Mouse (Mus musculus) hindbrain, embryonic 11.5 days (tissue): Measurements from ENCODE around the gene Olfr766-ps1. TPM values are rescaled to one million over a fixed set of nuclear protein-coding genes. Genes with fewer than 3 reads are reported as not detected.
A peak's percentile ranks its signal among the peaks of the same experiment; 100 is the strongest.

ENCODE experiments used
- ATAC-seq: fragments of 200-750 bp; cut with Nextera tagmentation; 2 replicates; pipeline ENCODE4 v1.8.0; 2017; ENCODE audit warnings: mild to moderate bottlenecking, moderate TSS enrichment, moderate library complexity; ENCODE audit not compliant: low FRiP score
- DNase-seq: peaks from one replicate; pipeline ENCODE4 v3.0.0-alpha.2; 2015; ENCODE audit warnings: low spot score
- H3K27ac ChIP-seq: fragments of 300-500 bp; sonication (generic); 2 replicates; pipeline ENCODE4 v1.5.1; 2014; ENCODE audit warnings: mild to moderate bottlenecking, low read depth, low read length
- H3K27me3 ChIP-seq: fragments of 300-500 bp; sonication (generic); 2 replicates; pipeline ENCODE4 v1.6.1; 2014; ENCODE audit warnings: mild to moderate bottlenecking, low read length, moderate library complexity, mixed read lengths; ENCODE audit not compliant: control insufficient read depth, insufficient read depth
- H3K36me3 ChIP-seq: fragments of 300-500 bp; sonication (generic); 2 replicates; pipeline ENCODE4 v1.6.1; 2014; ENCODE audit warnings: mild to moderate bottlenecking, low read length, moderate library complexity, mixed read lengths; ENCODE audit not compliant: control insufficient read depth, insufficient read depth
- H3K4me1 ChIP-seq: fragments of 300-500 bp; sonication (generic); replicated peaks from 2 replicates; pipeline ENCODE4 v1.6.1; 2014; ENCODE audit warnings: low read length, mixed read lengths; ENCODE audit not compliant: control insufficient read depth, insufficient read depth
- H3K4me2 ChIP-seq: fragments of 300-500 bp; sonication (generic); replicated peaks from 2 replicates; pipeline ENCODE4 v1.6.1; 2014; ENCODE audit warnings: mild to moderate bottlenecking, low read depth, low read length
- H3K4me3 ChIP-seq: fragments of 300-500 bp; sonication (generic); 2 replicates; pipeline ENCODE4 v1.5.1; 2014; ENCODE audit warnings: low read depth, low read length
- H3K9ac ChIP-seq: fragments of 300-500 bp; sonication (generic); 2 replicates; pipeline ENCODE4 v1.6.1; 2014; ENCODE audit warnings: low read depth, low read length
- H3K9me3 ChIP-seq: fragments of 300-500 bp; sonication (generic); 2 replicates; pipeline ENCODE4 v1.6.1; 2016; ENCODE audit warnings: low read length; ENCODE audit not compliant: control insufficient read depth
- WGBS: fragments of 180-500 bp; shearing (Covaris S2); extraction: QIAGEN DNeasy Blood & Tissue Kit; methylation state at CpG from one replicate; pipeline ENCODE4 v1.1.7; 2014; 5-methylcytosine and 5-hydroxymethylcytosine counted together
- polyA plus RNA-seq: library from polyadenylated mRNA; unstranded; fragments of >200 nt; fragmentation: Nextera tagmentation; extraction: Ambion mirVana; gene quantifications from 2 replicates; pipeline ENCODE4 v1.2.1, GENCODE M21; 2014

Gene Olfr766-ps1
- polyA plus RNA-seq, 1 experiment from 2014 or later = not detected

- H3K9me3 ChIP-seq = no peaks in the 10 kb centered on the region
- H3K4me2 ChIP-seq = no peak overlapping the region
- no peaks in the 10 kb centered on the region for H3K4me1 ChIP-seq
- WGBS = 66% methylated on average over 3 of the region's 3 CpGs
- H3K4me3 ChIP-seq = no peak overlapping the region
- ATAC-seq = peak; percentile 87
- no peak overlapping the region for H3K9ac ChIP-seq
- no peak overlapping the region for H3K27ac ChIP-seq
- H3K27me3 ChIP-seq = no peaks in the 10 kb centered on the region
- H3K36me3 ChIP-seq = no peaks in the 10 kb centered on the region
- DNase-seq = peak; percentile 76
Measured at GRCm38 (mm10) chr10:129026018-129026662, 42.6 kb downstream of the Olfr766-ps1 start.

GRCm38 (mm10) chr10:129023319-129023718, 45.5 kb downstream of the Olfr766-ps1 start:
- ATAC-seq = no peak; the same call in 1 of the 2 replicates
- Histone ChIP-seq H3K4me3 (no peak overlapping the region), H3K36me3 (no peaks in the 10 kb centered on the region), H3K4me2 (no peak overlapping the region), H3K4me1 (no peaks in the 10 kb centered on the region), H3K9ac (no peak overlapping the region), H3K9me3 (no peaks in the 10 kb centered on the region), H3K27ac (no peak overlapping the region), H3K27me3 (no peaks in the 10 kb centered on the region)
- no peak for DNase-seq

GRCm38 (mm10) chr10:129014477-129014876, 54.3 kb downstream of the Olfr766-ps1 start:
- no peak overlapping the region for H3K4me2 ChIP-seq
- H3K9ac ChIP-seq = no peak overlapping the region
- no peak for DNase-seq
- no peaks in the 10 kb centered on the region for H3K9me3 ChIP-seq
- H3K27ac ChIP-seq = no peak overlapping the region
- ATAC-seq = no peak
- no peaks in the 10 kb centered on the region for H3K4me1 ChIP-seq
- H3K36me3 ChIP-seq = no peaks in the 10 kb centered on the region
- no peaks in the 10 kb centered on the region for H3K27me3 ChIP-seq
- H3K4me3 ChIP-seq = no peak overlapping the region

Other genes starting within 250 kb of the Olfr766-ps1 start
- gene Ormdl2, start 247.3 kb downstream of the Olfr766-ps1 start, polyA plus RNA-seq = 64.8 and 66.4 TPM in 2 replicates
- 10.5 and 11.5 TPM in 2 replicates for gene Gdf11, start 177.3 kb downstream of the Olfr766-ps1 start, polyA plus RNA-seq
- gene Cd63, start 168.0 kb downstream of the Olfr766-ps1 start, polyA plus RNA-seq = 215 and 216 TPM in 2 replicates
- 11.6 and 12.1 TPM in 2 replicates for gene Rdh5, start 146.1 kb downstream of the Olfr766-ps1 start, polyA plus RNA-seq
- gene Bloc1s1, start 144.9 kb downstream of the Olfr766-ps1 start, polyA plus RNA-seq = 260 and 269 TPM in 2 replicates
- gene Itga7, start 135.2 kb downstream of the Olfr766-ps1 start, polyA plus RNA-seq = 1.7 and 3.0 TPM in 2 replicates
- not detected in 2 replicates for gene Mettl7b, start 108.0 kb downstream of the Olfr766-ps1 start, polyA plus RNA-seq
- not detected in 2 replicates for gene Olfr9, start 79.5 kb downstream of the Olfr766-ps1 start, polyA plus RNA-seq
- gene Olfr763, start 58.2 kb downstream of the Olfr766-ps1 start, polyA plus RNA-seq = not detected in 2 replicates
- not detected in 2 replicates for gene Olfr764-ps1, start 29.1 kb downstream of the Olfr766-ps1 start, polyA plus RNA-seq
- gene Olfr765, start 19.0 kb downstream of the Olfr766-ps1 start, polyA plus RNA-seq = not detected in 2 replicates
- gene Olfr767, start 13.9 kb upstream of the Olfr766-ps1 start, polyA plus RNA-seq = not detected in 2 replicates
- gene Olfr768, start 30.4 kb upstream of the Olfr766-ps1 start, polyA plus RNA-seq = not detected in 2 replicates
- not detected in 2 replicates for gene Olfr769, start 48.9 kb upstream of the Olfr766-ps1 start, polyA plus RNA-seq
- not detected in 2 replicates for gene Olfr770, start 70.0 kb upstream of the Olfr766-ps1 start, polyA plus RNA-seq
- gene Olfr771, start 95.8 kb upstream of the Olfr766-ps1 start, polyA plus RNA-seq = not detected in 2 replicates
- not detected in 2 replicates for gene Olfr772, start 108.9 kb upstream of the Olfr766-ps1 start, polyA plus RNA-seq
- not detected in 2 replicates for gene Olfr773, start 118.4 kb upstream of the Olfr766-ps1 start, polyA plus RNA-seq
- gene Olfr774, start 167.2 kb upstream of the Olfr766-ps1 start, polyA plus RNA-seq = not detected in 2 replicates
- not detected in 2 replicates for gene Olfr775, start 179.4 kb upstream of the Olfr766-ps1 start, polyA plus RNA-seq
- not detected in 2 replicates for gene Olfr776, start 190.2 kb upstream of the Olfr766-ps1 start, polyA plus RNA-seq
- not detected in 2 replicates for gene Olfr777, start 202.5 kb upstream of the Olfr766-ps1 start, polyA plus RNA-seq
- not detected in 2 replicates for gene Olfr780, start 249.1 kb upstream of the Olfr766-ps1 start, polyA plus RNA-seq